Mouse (Mus musculus) testis, adult 2 months (tissue): ENCODE data around the gene Pgpep1l. TPM values are rescaled to one million over a fixed set of nuclear protein-coding genes. Genes with fewer than 3 reads are reported as not detected.
"Not testable (repeated sequence)": the region's sequence is repeated elsewhere in the genome, so short reads cannot be mapped to it uniquely, and the experiment has no call there.

Source experiments
- H3K27ac ChIP-seq: fragments of 200-500 bp; 2 replicates; pipeline ENCODE4 v1.5.1; 2012; ENCODE audit warnings: low read depth, low read length; ENCODE audit not compliant: control insufficient read depth, insufficient read depth
- H3K27me3 ChIP-seq: fragments of 200-500 bp; 2 replicates; pipeline ENCODE4 v1.6.1; 2012; ENCODE audit warnings: mild to moderate bottlenecking, low read length, moderate library complexity; ENCODE audit not compliant: control insufficient read depth, insufficient read depth
- H3K36me3 ChIP-seq: fragments of 200-500 bp; 2 replicates; pipeline ENCODE4 v1.6.1; 2012; ENCODE audit warnings: mild to moderate bottlenecking, low read length; ENCODE audit not compliant: control insufficient read depth, insufficient read depth
- H3K4me1 ChIP-seq: fragments of 200-500 bp; 2 replicates; pipeline ENCODE4 v1.6.1; 2012; ENCODE audit warnings: low read length; ENCODE audit not compliant: control insufficient read depth, insufficient read depth
- H3K4me3 ChIP-seq: fragments of 200-500 bp; 2 replicates; pipeline ENCODE4 v1.5.1; 2012; ENCODE audit warnings: low read depth, mild to moderate bottlenecking, low read length, moderate library complexity, mixed read lengths; ENCODE audit not compliant: control insufficient read depth
- CTCF ChIP-seq: fragments of 200-500 bp; IDR thresholded peaks from 2 replicates; pipeline ENCODE4 v1.5.1; 2012; ENCODE audit warnings: low read depth, mild to moderate bottlenecking, inconsistent platforms, low read length, moderate library complexity; ENCODE audit not compliant: control insufficient read depth, insufficient read depth, insufficient replicate concordance
- POLR2A ChIP-seq: fragments of 200-500 bp; IDR thresholded peaks from 2 replicates; pipeline ENCODE4 v1.6.1; 2012; ENCODE audit warnings: low read depth, mild to moderate bottlenecking, inconsistent platforms, low read length, moderate library complexity; ENCODE audit not compliant: control insufficient read depth
- polyA plus RNA-seq: library from polyadenylated mRNA; depleted of rRNA; stranded (reverse); fragments of >200 nt; gene quantifications from 2 replicates; pipeline ENCODE4 v1.2.3, GENCODE M21; 2012

The Pgpep1l gene
- polyA plus RNA-seq, 1 experiment, result 0.11 TPM

GRCm38 (mm10) chr7:68277054-68277896 is 13.2 kb upstream of the Pgpep1l start:
- no peaks in the 10 kb centered on the region for H3K27me3 ChIP-seq
- no peak for TF ChIP-seq CTCF
- no peak for TF ChIP-seq POLR2A

GRCm38 (mm10) chr7:68275838-68276731 is 12.1 kb upstream of the Pgpep1l start:
- H3K4me3 ChIP-seq, result peak overlapping the region; percentile 39
- TF ChIP-seq POLR2A (no peak), CTCF (no peak)
- H3K27me3 ChIP-seq, result no peaks in the 10 kb centered on the region
- peaks cover 9% of the 10 kb centered on the region for H3K4me1 ChIP-seq
- H3K27ac ChIP-seq, result no peak overlapping the region
- H3K36me3 ChIP-seq, result no peaks in the 10 kb centered on the region

More at GRCm38 (mm10) chr7:68277054-68277896, 13.2 kb upstream of the Pgpep1l start:
- Histone ChIP-seq H3K36me3 (no peaks in the 10 kb centered on the region), H3K4me3 (no peak overlapping the region), H3K27ac (no peak overlapping the region), H3K4me1 (peaks cover 9% of the 10 kb centered on the region)

GRCm38 (mm10) chr7:68275445-68275837 is 11.4 kb upstream of the Pgpep1l start:
- not testable (repeated sequence) for H3K4me3 ChIP-seq, H3K36me3 ChIP-seq, H3K4me1 ChIP-seq, H3K27me3 ChIP-seq, H3K27ac ChIP-seq

- H3K27ac ChIP-seq, result no peak overlapping the region
- H3K4me1 ChIP-seq, result peaks cover 7% of the 10 kb centered on the region
Observed at GRCm38 (mm10) chr7:68274951-68275350, 10.9 kb upstream of the Pgpep1l start.

GRCm38 (mm10) chr7:68274218-68274617 is 10.2 kb upstream of the Pgpep1l start:
- TF ChIP-seq CTCF, result no peak
- Histone ChIP-seq H3K4me1 (peaks cover 7% of the 10 kb centered on the region), H3K4me3 (no peak overlapping the region), H3K27ac (no peak overlapping the region), H3K27me3 (no peaks in the 10 kb centered on the region), H3K36me3 (no peaks in the 10 kb centered on the region)

More at GRCm38 (mm10) chr7:68274951-68275350, 10.9 kb upstream of the Pgpep1l start:
- Histone ChIP-seq H3K4me3 (no peak overlapping the region), H3K27me3 (no peaks in the 10 kb centered on the region), H3K36me3 (no peaks in the 10 kb centered on the region)
- TF ChIP-seq CTCF (no peak), POLR2A (no peak)

GRCm38 (mm10) chr7:68273515-68273914 is 9.5 kb upstream of the Pgpep1l start, which contains the start of gene Fam169b:
TSS of gene Fam169b (plus strand) at chr7:68273839.
- TF ChIP-seq POLR2A (no peak), CTCF (no peak)
- no peaks in the 10 kb centered on the region for H3K36me3 ChIP-seq
- H3K4me3 ChIP-seq, result no peak within 1 kb of the TSS
- no peak within 1 kb of the TSS for H3K27ac ChIP-seq
- H3K4me1 ChIP-seq, result peaks cover 7% of the 10 kb centered on the region
- no peaks in the 10 kb centered on the region for H3K27me3 ChIP-seq

- H3K27me3 ChIP-seq, result no peaks in the 10 kb centered on the region
- no peak overlapping the region for H3K27ac ChIP-seq
- no peaks in the 10 kb centered on the region for H3K36me3 ChIP-seq
- peaks cover 7% of the 10 kb centered on the region for H3K4me1 ChIP-seq
- H3K4me3 ChIP-seq, result no peak overlapping the region
- TF ChIP-seq POLR2A, result no peak
- TF ChIP-seq CTCF, result no peak
Observed at GRCm38 (mm10) chr7:68272607-68273006, 8.6 kb upstream of the Pgpep1l start.
